Mouse (Mus musculus) common myeloid progenitor, adult 5-6 weeks (primary cell): Measurements from ENCODE around the gene Pi4k2b. TPM values are rescaled to one million over a fixed set of nuclear protein-coding genes. Genes with fewer than 3 reads are reported as not detected.
"Not testable (repeated sequence)": the region's sequence is repeated elsewhere in the genome, so short reads cannot be mapped to it uniquely, and the experiment has no call there.

Experiments used
- ATAC-seq: replicated peaks from 2 replicates; pipeline ENCODE4 v1.8.0; 2016; ENCODE audit warnings: low read depth, mild to moderate bottlenecking, moderate TSS enrichment, inconsistent platforms; ENCODE audit not compliant: poor library complexity, severe bottlenecking
- total RNA-seq: library from RNA; stranded (forward); fragments of 200-1000, 187-1606 nt; gene quantifications from 2 replicates; pipeline ENCODE4 v1.2.3, GENCODE M21; 2017

The Pi4k2b gene
- total RNA-seq: 19.6 and 23.7 TPM in 2 replicates

DNA sequence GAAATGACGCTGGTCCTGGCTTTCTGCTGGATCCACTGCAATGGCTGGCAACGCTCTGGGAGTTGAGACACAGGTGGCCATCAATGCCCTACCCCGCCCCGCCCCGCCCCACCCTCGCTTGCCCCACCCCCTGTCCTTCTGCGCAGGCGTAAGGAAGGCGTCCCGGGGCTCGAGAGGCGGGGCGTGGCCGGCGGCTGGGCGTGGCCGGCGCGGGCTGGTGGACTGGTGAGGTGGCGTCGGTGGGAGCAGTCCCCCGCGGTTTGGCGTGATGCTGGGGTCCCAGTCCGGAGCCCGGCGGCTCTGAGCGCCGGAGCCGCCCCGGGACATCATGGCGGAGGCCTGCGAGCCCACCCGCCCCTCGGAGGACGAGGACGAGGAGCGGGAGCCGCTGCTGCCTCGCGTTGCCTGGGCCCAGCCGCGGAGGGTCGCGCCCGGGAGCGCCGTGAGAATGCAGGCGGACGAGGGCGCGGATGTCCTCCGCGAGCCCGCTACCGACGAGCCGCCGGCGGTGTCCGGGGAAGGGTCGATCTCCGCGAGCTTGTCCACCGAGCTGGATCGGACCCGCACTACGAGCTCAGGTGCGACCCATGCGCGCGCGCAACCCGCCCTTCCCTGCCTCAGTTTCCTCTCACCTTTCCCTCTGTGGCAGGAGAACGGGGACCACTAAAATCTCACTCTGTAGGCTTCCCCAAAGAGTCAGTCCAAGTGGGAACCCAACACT is at the start of gene Pi4k2b:
TSS of gene Pi4k2b (plus strand) at position 184 of the 721 bp plus-strand sequence.
- ATAC-seq: peak; percentile 72

GRCm38 (mm10) chr5:52697291-52697690 is 44.1 kb upstream of the Pi4k2b start:
- no peak for ATAC-seq

- not testable (repeated sequence) for ATAC-seq
Observed at GRCm38 (mm10) chr5:52697882-52698440, 43.4 kb upstream of the Pi4k2b start.

- no peak for ATAC-seq
Observed at GRCm38 (mm10) chr5:52704562-52704961, 36.8 kb upstream of the Pi4k2b start.

DNA sequence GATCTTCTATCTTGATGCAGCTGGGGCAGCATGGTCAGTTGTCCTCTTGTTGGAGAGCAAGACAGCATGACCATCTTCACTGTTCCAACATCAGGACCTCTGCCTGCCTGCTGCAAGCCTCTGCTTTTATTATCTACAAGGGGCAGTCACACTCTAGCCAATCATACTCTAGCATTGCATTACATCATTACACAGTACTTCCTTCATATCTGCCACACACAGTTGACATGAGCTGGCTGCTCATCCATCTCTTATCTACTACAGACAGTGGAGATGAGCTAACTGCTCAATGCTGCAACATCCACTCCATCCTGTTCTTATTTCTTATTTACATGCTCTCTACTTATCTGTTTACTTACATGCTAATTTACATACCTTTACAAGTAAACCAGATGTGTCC is 28.7 kb upstream of the Pi4k2b start:
- ATAC-seq: peak; percentile 90

- ATAC-seq: no peak
Observed at GRCm38 (mm10) chr5:52716742-52717448, 24.5 kb upstream of the Pi4k2b start.

- no peak for ATAC-seq
Observed at GRCm38 (mm10) chr5:52721003-52721402, 20.4 kb upstream of the Pi4k2b start.

- ATAC-seq: no peak
Observed at GRCm38 (mm10) chr5:52727747-52728146, 13.6 kb upstream of the Pi4k2b start.

DNA sequence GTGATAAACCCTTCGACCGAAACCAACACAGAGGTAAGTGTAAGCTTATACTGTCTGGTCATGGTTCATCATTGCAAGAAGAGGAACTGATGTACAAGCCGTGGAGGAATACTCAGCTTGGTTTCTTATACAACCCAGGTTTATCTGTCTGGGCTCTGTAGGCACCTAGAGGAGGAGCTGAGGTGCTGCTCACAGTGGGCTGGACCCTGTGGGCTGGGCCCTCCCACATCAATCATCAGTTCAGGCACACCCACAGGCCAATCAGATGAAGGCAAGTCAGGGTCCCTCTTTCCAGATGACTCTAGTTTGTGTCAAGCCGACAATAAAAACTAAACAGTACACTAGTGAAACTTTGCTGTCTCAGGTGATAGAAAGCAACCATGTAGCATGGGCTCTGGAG is 8.6 kb upstream of the Pi4k2b start:
- ATAC-seq: no peak

- no peak for ATAC-seq
Observed at GRCm38 (mm10) chr5:52736046-52736445, 5.3 kb upstream of the Pi4k2b start.

DNA sequence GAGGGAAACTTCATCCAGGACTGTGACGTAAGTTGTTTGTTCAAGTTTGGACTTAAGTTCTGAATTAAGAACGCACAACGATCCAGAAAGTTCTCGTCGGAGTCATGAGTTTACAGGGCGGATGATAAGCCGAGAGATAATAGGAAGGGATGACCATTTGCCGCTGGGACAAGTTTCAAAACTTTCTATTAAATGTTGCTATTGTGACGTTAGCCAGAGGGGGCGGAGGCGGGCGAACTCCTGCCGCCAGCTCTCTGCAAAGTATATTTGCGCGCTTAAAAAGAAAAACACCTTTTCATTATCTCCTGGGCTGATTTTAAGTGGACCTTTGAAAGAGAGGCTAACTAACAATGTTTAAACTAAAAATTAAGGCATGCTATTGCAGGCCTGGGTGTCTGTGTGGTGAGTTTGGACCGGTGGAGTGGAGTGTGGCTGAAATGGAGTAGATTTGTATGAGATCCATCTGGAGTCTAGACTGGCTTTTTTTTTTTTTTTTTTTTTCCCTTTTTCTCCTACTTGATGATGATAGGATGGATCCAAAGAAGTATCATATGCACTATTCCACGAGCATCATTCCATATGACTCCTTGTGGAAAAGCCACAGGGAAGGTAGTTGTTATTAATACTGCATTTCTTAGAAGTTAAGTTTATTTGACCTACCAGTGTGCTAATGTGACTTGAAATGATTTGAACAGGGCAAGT is 889 bp downstream of the Pi4k2b start:
- peak; percentile 81 for ATAC-seq

GRCm38 (mm10) chr5:52743231-52743630 is 1.9 kb downstream of the Pi4k2b start:
- ATAC-seq: 0 out of 2 replicates have a peak, but pooled peaks have one; percentile 30

DNA sequence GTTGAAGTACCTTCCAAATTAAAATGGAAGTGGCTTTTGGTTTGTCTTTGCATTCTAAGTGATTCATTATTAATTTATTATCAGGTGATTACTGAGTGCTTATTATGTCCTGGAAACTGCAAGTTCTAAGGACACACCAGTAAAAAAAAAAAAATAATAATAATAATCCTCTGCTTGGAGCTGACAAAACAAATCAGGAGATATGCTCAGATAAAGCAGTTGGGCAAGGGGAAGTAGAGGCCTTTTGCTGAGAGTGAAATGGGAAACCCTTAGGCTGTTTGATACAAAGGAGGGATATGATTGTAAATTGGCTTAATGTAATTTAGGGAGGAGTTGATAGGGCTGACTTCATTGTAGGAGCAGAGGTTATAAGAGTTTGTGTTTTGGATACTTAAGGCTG is 5.5 kb downstream of the Pi4k2b start:
- ATAC-seq: no peak

DNA sequence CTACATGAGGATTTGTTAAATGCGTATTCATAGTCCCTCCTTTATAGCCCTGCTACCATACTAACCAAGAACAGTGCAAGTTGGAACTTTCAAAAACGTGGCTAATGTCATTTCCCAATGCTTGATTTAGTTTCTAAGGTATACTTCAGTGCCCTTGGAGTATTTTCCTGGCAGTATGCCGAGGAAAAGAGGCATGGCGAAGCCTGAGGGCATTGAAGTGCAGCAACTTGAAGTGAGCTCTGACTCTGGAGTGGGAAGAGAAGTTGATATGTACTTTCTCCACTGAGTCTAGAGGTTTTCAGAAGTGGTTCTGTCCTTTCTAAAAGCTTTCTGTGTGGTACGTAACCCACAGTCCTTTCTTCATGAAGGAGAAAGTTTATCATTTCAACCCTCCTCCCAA is 7.4 kb downstream of the Pi4k2b start:
- no peak for ATAC-seq

- ATAC-seq: no peak
Observed at GRCm38 (mm10) chr5:52753146-52753545, 11.8 kb downstream of the Pi4k2b start.

- no peak for ATAC-seq
Observed at GRCm38 (mm10) chr5:52754196-52754595, 12.8 kb downstream of the Pi4k2b start.

DNA sequence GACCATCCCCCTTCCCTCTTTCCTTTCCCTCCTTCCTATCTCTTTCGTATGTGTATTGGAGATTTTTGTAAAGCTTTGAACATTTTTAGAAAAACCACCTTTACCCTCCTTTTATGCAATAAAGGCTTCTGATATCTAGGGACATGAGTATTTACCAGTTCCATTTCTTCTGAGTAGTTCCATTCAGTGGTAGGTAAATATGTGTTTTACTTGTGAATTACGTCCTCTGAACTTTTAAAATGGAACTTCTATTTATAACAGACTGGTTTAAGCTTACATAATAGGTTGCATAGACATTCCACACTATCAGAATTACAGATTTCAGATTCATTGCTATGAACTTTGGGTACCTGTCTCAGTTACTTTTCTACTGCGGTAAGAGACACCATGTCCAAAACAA is 14.0 kb downstream of the Pi4k2b start:
- ATAC-seq: no peak

- no peak for ATAC-seq
Observed at GRCm38 (mm10) chr5:52755989-52756388, 14.6 kb downstream of the Pi4k2b start.

- ATAC-seq: no peak
Observed at GRCm38 (mm10) chr5:52762586-52762985, 21.2 kb downstream of the Pi4k2b start.

DNA sequence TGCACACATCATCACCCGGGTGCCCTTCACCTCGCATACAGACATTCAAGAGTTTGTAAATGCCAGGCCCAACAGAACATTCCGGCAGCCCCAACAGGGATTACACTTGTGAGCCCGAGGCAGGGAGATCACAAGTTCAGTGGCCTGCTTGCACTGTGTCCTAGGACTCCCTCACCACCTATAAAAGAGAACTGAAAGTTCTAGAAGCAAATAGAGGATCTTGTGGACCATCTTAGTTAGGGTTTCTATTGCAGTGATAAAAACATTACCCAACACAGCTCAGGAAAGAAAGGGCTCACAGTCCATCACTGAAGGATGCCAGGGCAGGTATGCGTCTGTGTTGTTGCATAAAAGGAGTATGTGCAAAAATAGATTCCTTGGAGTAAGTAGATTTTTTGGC is 32.9 kb downstream of the Pi4k2b start:
- ATAC-seq: no peak

DNA sequence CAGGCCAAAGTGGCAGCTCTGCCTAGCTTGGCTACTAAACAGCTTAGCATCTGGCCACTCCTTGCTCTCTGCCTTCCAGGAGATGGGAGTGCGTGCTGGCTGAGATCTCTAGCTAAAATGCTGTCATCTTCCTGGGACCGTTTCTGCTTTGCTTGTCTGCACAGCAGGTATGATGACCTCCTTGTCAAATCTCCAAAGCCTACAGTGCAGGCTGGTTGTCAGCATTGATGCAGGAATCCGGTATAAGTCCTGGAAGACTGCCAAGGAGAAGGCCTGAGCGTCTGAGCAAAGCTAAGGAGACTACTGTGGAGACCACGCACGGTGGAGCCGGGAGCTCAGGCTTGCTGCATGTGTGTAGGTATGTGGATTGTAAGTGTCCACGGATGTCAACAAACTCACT is 33.9 kb downstream of the Pi4k2b start, which contains the start of gene Zcchc4:
TSS of gene Zcchc4 (plus strand) at position 173 of the 400 bp plus-strand sequence.
- no peak for ATAC-seq
